14 mouse cellular contexts compared by ENCODE assay signal in genomic region chr1:133821144-133821543, GRCm38 (mm10). TPM values are rescaled to one million over a fixed set of nuclear protein-coding genes. Genes with fewer than 3 reads are reported as not detected.
A peak's percentile ranks its signal among the peaks of the same experiment; 100 is the strongest.
DNase-seq lines count a peak whose midpoint lies in the region; ATAC-seq lines count a peak whose summit lies in the region.
"Had no signal": no experiment of that assay in that cellular context is flagged by ENCODE, and none has a peak within 500 bp of the region (broad histone marks: within the 10 kb centered on the region; RNA-seq: fewer than 3 reads in every experiment).

No protein-coding gene starts in this region.

- H3K36me3 ChIP-seq in heart, embryonic 13.5 days: no peaks in the 10 kb centered on the region
- H3K36me3 ChIP-seq: embryonic facial prominence, embryonic 15.5 days; hindbrain, embryonic 12.5 days; kidney, embryonic 15.5 days had no signal

- no peak overlapping the region for H3K27ac ChIP-seq in heart, embryonic 13.5 days (replicated peaks)
- H3K27ac ChIP-seq: embryonic facial prominence, embryonic 15.5 days; hindbrain, embryonic 12.5 days; kidney, embryonic 15.5 days had no signal

- 32% methylated on average over 5 of the region's 5 CpGs for WGBS in heart, embryonic 13.5 days

- H3K4me2 ChIP-seq in heart, embryonic 13.5 days: no peak overlapping the region
- H3K4me2 ChIP-seq: embryonic facial prominence, embryonic 15.5 days; hindbrain, embryonic 12.5 days; kidney, embryonic 15.5 days had no signal

- DNase-seq in heart, adult 18-20 months: no peak
- peak; percentile 50 for DNase-seq in A20 (ENCODE audit: low read depth, low spot score)
- no peak for DNase-seq in adrenal gland, adult 18-20 months (ENCODE audit: low spot score in 2 of 2)
- no peak for DNase-seq in embryo, embryonic 9.5 days (ENCODE audit: extremely low spot score)
- no peak for DNase-seq in adrenal gland, adult 2 months
- DNase-seq: cerebellum, postnatal 10 days; layer of hippocampus, adult 9-11 months; lung, postnatal 4 days had no signal

- H3K27me3 ChIP-seq in heart, embryonic 13.5 days (replicated peaks): 0 out of 2 replicates have a peak, but pooled peaks cover 4% of the 10 kb centered on the region
- H3K27me3 ChIP-seq: embryonic facial prominence, embryonic 15.5 days; hindbrain, embryonic 12.5 days; kidney, embryonic 15.5 days had no signal

- H3K9me3 ChIP-seq in heart, embryonic 13.5 days: no peaks in the 10 kb centered on the region
- H3K9me3 ChIP-seq: embryonic facial prominence, embryonic 15.5 days; hindbrain, embryonic 12.5 days; kidney, embryonic 15.5 days had no signal

- H3K4me1 ChIP-seq in heart, embryonic 13.5 days: peaks cover 42% of the 10 kb centered on the region

- H3K4me3 ChIP-seq in heart, embryonic 13.5 days: no peak overlapping the region
- H3K4me3 ChIP-seq: embryonic facial prominence, embryonic 15.5 days; hindbrain, embryonic 12.5 days; kidney, embryonic 15.5 days had no signal

- no peak for ATAC-seq in heart, embryonic 13.5 days (ENCODE audit: extremely low read depth, insufficient number of reproducible peaks, low FRiP score, low TSS enrichment)
- ATAC-seq in common myeloid progenitor, adult 5-6 weeks (replicated peaks; ENCODE audit: low read depth, poor library complexity, severe bottlenecking): peak; percentile 45
- ATAC-seq in monocyte, adult 5-6 weeks (replicated peaks; ENCODE audit: insufficient number of reproducible peaks, low FRiP score, low TSS enrichment, poor library complexity, severe bottlenecking): peak; percentile 68

- H3K9ac ChIP-seq in heart, embryonic 13.5 days: peak overlapping the region; percentile 33; the same call in 1 of the 2 replicates
- H3K9ac ChIP-seq: embryonic facial prominence, embryonic 15.5 days; hindbrain, embryonic 12.5 days; kidney, embryonic 15.5 days had no signal

RNA-seq across cellular contexts. Expression of gene Atp2b4, which starts 20.3 kb away (rescaled TPM):
- 13.9 and 16.8 TPM in 2 replicates for polyA plus RNA-seq in heart, embryonic 13.5 days (2015; fragmentation: Nextera tagmentation; extraction: Ambion mirVana)
- 10 to 100 TPM; 17.2 to 19.3 TPM for total RNA-seq in heart, adult 18-20 months (2021)
- 63.4 and 67.2 TPM in 2 replicates for total RNA-seq in common myeloid progenitor, adult 5-6 weeks (2017)
- 16.7 to 44.9 TPM (median 20.6 TPM) in 3 replicates for total RNA-seq in monocyte, adult 5-6 weeks (2017)
- 10 to 100 TPM; 25.1 to 41.5 TPM for total RNA-seq in adrenal gland, adult 18-20 months (2021)
- 10 to 100 TPM; 24.9 to 39.7 TPM for total RNA-seq in adrenal gland, adult 2 months (2021)
- 4.2 and 4.5 TPM in 2 replicates for polyA plus RNA-seq in adrenal gland, adult 2 months (2012; rRNA removed)
